Mouse (Mus musculus): Measurements from ENCODE around the gene Car5a. TPM values are rescaled to one million over a fixed set of nuclear protein-coding genes. Genes with fewer than 3 reads are reported as not detected.

Car5a gene
- polyA plus RNA-seq, 1 experiment: not detected

DNA sequence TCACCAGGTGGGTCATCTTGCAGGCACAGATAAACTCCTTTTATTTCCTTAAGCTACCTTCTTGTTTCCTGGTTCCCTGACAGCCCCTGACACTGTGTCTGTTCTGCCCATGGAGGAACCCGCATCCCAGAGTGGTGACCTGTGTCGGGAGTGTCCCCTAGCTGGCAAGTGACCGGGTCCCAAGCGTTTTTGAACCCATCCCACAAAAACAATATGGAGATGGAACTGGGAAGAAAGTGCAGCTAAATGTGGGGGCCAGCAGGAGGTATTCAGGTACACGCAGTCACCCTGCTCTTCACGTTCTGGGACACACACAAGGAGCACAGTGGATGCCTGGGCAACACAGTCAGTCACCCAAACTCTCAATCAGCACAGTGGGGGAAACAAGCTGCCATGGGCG is 1.6 kb upstream of the Car5a start:
- H3K27ac ChIP-seq (ENCODE audit: insufficient read depth, low read depth, low read length): no peak overlapping the region
- WGBS: 87% methylated on average over 7 of the region's 7 CpGs
- no peak overlapping the region for H3K4me3 ChIP-seq (ENCODE audit: insufficient read depth, low read depth, low read length)
- no peak for TF ChIP-seq CTCF (IDR thresholded peaks at IDR 0.05; ENCODE audit: insufficient read depth, low read depth, low read length)
- TF ChIP-seq POLR2A (IDR thresholded peaks at IDR 0.05; ENCODE audit: insufficient read depth, low read depth, low read length): no peak
- H3K4me1 ChIP-seq (ENCODE audit: control insufficient read depth, insufficient read depth, low read length): peaks cover 21% of the 10 kb centered on the region

DNA sequence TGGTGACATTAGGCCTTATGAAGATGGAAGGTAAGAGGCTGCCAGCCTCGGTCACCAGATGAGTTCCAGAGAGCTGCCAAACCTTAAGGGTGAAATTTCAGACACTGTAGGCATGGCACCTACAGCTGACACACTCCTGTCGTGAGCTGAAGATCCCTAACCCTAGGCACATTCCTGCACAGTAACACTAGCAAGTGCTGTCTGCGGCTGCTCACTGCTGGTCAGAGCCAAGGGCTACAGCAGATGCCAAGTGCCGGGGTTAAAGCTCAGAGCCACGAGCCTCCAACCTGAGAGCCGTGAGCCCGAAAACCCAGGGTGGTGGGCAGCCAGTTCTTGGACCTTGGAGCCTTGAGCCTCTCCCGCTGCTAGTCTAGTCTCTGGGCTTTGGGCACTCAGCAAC is 988 bp downstream of the Car5a start:
- no peak overlapping the region for H3K4me3 ChIP-seq (ENCODE audit: insufficient read depth, low read depth, low read length)
- no peak overlapping the region for H3K27ac ChIP-seq (ENCODE audit: insufficient read depth, low read depth, low read length)
- H3K4me1 ChIP-seq (ENCODE audit: control insufficient read depth, insufficient read depth, low read length): peaks cover 18% of the 10 kb centered on the region
- 79% methylated on average over 8 of the region's 8 CpGs for WGBS
- TF ChIP-seq CTCF (IDR thresholded peaks at IDR 0.05; ENCODE audit: insufficient read depth, low read depth, low read length) (no peak), POLR2A (IDR thresholded peaks at IDR 0.05; ENCODE audit: insufficient read depth, low read depth, low read length) (no peak)

DNA sequence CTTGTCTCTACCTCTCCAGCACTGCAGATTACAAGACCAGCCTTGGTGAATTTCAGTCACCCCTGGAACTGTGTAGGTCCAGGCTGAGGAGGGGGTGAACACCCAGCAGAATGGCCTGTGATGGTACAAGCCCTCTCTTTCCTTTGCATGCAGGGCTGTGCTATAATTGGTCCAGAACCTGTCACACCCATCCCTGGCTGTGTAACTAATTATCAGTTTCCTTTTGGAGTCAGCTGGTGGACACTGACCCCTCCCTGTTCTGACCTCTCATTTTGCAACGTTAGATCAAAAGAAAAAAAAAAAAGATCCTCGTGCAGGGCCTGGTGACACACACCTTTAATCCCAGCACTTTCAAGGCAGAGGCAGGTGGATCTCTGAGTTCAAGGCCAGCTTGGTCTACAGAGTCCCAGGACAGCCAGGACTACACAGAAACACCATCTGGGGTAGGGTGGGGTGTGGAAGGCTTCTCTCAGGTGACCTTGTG is 1.6 kb downstream of the Car5a start:
- 42% methylated on average over 2 of the region's 2 CpGs for WGBS
- H3K4me3 ChIP-seq (ENCODE audit: insufficient read depth, low read depth, low read length): no peak overlapping the region
- peaks cover 12% of the 10 kb centered on the region for H3K4me1 ChIP-seq (ENCODE audit: control insufficient read depth, insufficient read depth, low read length)
- no peak for TF ChIP-seq CTCF (IDR thresholded peaks at IDR 0.05; ENCODE audit: insufficient read depth, low read depth, low read length)
- TF ChIP-seq POLR2A (IDR thresholded peaks at IDR 0.05; ENCODE audit: insufficient read depth, low read depth, low read length): no peak
- H3K27ac ChIP-seq (ENCODE audit: insufficient read depth, low read depth, low read length): no peak overlapping the region

DNA sequence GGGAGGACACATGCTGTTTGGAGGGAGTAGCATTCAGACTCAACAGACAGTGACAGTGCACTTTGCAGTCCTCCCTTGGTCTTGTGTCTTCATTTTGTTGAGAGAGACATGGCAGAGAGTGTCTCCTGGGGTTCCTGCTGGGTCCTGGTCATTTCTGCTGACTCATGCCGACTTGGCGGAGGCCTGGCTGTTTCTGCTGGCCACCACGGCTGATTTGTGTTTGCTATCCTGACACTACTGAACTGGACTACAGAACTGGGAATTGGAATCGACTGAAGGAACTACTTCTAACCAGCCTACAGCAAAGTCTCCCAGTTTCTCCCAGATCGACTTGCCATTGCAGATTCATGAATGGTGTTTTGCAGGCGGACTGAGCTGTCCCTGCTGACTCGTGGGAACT is 6.0 kb downstream of the Car5a start:
- no peak overlapping the region for H3K27ac ChIP-seq (ENCODE audit: insufficient read depth, low read depth, low read length)
- H3K4me1 ChIP-seq (ENCODE audit: control insufficient read depth, insufficient read depth, low read length): peaks cover 9% of the 10 kb centered on the region; the same call in 1 of the 2 replicates
- TF ChIP-seq CTCF (IDR thresholded peaks at IDR 0.05; ENCODE audit: insufficient read depth, low read depth, low read length): no peak
- TF ChIP-seq POLR2A (IDR thresholded peaks at IDR 0.05; ENCODE audit: insufficient read depth, low read depth, low read length): no peak
- WGBS: 80% methylated on average over 7 of the region's 7 CpGs
- H3K4me3 ChIP-seq (ENCODE audit: insufficient read depth, low read depth, low read length): no peak overlapping the region

DNA sequence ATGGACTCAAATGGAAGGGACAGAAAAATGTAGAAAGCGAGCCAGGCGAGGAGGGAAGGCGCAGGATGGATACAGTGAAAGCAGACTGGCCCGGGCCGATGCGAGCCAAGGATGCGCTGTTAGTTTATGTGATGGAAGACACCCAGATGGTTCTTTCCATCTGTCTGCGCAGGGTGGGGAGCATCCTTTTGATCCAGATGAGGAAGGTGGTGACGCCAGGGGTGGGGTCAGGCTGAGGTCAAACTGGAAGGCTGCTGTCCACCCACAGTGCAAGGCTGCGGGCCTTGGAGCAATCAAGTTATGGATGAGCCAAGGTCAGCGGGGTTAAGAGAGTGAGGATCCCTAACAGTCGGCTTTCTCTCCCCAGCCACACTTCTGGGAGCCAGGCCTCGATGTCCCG is 8.3 kb downstream of the Car5a start:
- peaks cover 9% of the 10 kb centered on the region; the same call in 1 of the 2 replicates for H3K4me1 ChIP-seq (ENCODE audit: control insufficient read depth, insufficient read depth, low read length)
- WGBS: 93% methylated on average over 14 of the region's 14 CpGs
- H3K27ac ChIP-seq (ENCODE audit: insufficient read depth, low read depth, low read length): no peak overlapping the region
- no peak for TF ChIP-seq POLR2A (IDR thresholded peaks at IDR 0.05; ENCODE audit: insufficient read depth, low read depth, low read length)
- no peak for TF ChIP-seq CTCF (IDR thresholded peaks at IDR 0.05; ENCODE audit: insufficient read depth, low read depth, low read length)
- H3K4me3 ChIP-seq (ENCODE audit: insufficient read depth, low read depth, low read length): no peak overlapping the region

DNA sequence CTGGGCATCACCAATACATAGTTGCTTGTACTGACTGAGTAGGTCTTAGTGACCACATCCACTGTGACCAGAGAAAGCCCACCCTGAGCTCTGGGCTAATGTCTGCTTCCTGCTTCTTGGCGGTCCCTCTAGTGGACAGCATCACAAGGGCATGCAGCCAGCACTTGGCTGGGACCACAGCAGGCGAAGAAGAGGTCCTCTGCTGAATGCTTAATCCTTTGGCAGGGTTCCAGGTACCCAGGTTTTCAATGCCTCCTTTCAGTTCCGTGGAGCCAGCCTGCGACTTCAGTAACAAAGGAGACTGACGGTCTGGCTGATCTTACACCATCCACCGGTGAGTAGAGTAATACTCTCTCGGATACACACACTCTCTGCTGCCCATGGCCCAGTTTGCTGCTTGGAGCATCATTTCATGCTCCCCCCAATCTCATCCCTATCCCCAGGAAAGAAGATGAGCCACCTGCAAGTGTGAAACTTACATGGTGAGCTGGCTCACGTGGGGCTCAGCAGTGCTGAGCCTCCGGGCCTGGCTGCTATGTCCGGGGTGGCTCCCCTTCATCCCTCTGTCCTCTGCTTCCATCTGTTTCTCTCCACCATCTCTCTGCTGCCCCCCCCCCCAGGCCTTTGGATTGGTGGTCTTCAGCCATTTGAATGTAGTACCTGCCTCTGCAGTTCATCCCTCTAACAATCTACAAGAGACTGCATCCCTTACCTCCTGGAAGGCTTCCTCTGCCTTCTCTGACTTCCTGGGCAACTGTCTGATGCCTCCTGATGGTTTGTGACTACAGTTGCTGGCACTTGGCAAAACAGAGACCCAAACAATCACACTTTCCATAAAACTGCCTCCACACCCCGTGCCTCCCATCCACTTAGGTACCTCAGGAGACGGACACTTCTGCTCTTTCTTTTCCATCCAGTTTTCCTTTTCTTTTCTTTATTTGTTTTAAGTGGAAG is 9.1 kb downstream of the Car5a start:
- WGBS: 48% methylated on average over 12 of the region's 12 CpGs

DNA sequence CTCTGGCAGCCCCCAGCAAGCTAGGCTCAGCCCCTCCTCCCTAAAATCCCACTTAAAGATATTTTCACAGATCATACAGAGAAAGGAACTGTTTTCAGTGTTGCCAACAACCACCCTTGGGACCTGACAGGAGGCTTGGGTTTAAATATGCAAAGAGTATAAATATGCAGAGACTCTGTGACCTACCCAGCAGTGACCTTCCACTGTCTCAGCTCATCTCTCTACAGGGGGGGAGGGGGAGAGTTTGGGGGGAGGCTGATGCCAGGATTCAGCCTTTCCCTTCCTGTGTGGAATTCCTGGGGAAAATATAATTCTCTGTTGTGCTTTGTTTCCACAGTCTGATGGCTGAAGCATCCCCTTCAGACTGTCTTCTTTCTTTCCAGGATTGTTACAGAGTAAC is 9.8 kb downstream of the Car5a start:
- TF ChIP-seq CTCF (IDR thresholded peaks at IDR 0.05; ENCODE audit: insufficient read depth, low read depth, low read length) (no peak), POLR2A (IDR thresholded peaks at IDR 0.05; ENCODE audit: insufficient read depth, low read depth, low read length) (no peak)
- peaks cover 9% of the 10 kb centered on the region; the same call in 1 of the 2 replicates for H3K4me1 ChIP-seq (ENCODE audit: control insufficient read depth, insufficient read depth, low read length)
- no peak overlapping the region for H3K27ac ChIP-seq (ENCODE audit: insufficient read depth, low read depth, low read length)
- H3K4me3 ChIP-seq (ENCODE audit: insufficient read depth, low read depth, low read length): no peak overlapping the region

More for the DNA sequence above, 9.1 kb downstream of the Car5a start:
- Histone ChIP-seq H3K4me1 (ENCODE audit: control insufficient read depth, insufficient read depth, low read length) (peaks cover 9% of the 10 kb centered on the region; the same call in 1 of the 2 replicates), H3K27ac (ENCODE audit: insufficient read depth, low read depth, low read length) (no peak overlapping the region), H3K4me3 (ENCODE audit: insufficient read depth, low read depth, low read length) (no peak overlapping the region)
- no peak for TF ChIP-seq CTCF (IDR thresholded peaks at IDR 0.05; ENCODE audit: insufficient read depth, low read depth, low read length)
- no peak for TF ChIP-seq POLR2A (IDR thresholded peaks at IDR 0.05; ENCODE audit: insufficient read depth, low read depth, low read length)

DNA sequence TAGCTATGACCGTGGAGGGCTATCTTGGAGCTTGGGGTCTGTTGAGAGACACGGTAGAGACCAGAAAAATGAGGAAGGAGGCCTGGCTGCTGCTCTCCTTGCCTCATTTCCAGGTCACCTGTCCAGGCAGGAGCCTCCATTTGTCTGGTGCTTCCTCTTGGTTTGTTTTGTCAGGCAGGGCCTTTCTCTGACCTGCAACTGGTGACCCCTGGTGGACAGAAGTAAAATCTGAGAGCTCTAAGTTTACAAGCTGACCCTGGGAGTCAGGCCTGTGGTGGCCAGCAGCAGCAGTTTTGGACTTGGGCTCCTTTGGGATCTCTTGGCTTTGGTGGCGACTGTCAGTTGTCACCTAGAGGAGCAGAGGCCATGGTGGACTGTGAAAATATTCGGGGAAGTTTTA is 10.2 kb downstream of the Car5a start:
- whole genome bisulfite sequencing: 52% methylated on average over 4 of the region's 4 CpGs
- Histone ChIP-seq H3K27ac (ENCODE audit: insufficient read depth, low read depth, low read length) (no peak overlapping the region), H3K4me3 (ENCODE audit: insufficient read depth, low read depth, low read length) (no peak overlapping the region), H3K4me1 (ENCODE audit: control insufficient read depth, insufficient read depth, low read length) (peaks cover 9% of the 10 kb centered on the region; the same call in 1 of the 2 replicates)
- no peak for TF ChIP-seq POLR2A (IDR thresholded peaks at IDR 0.05; ENCODE audit: insufficient read depth, low read depth, low read length)
- no peak for TF ChIP-seq CTCF (IDR thresholded peaks at IDR 0.05; ENCODE audit: insufficient read depth, low read depth, low read length)

Measured in olfactory bulb, adult 2 months (tissue).